Comparison of ENCODE assay signal across 8 mouse cellular contexts in genomic region chr2:37771618-37772285, GRCm38 (mm10). TPM values are rescaled to one million over a fixed set of nuclear protein-coding genes. Genes with fewer than 3 reads are reported as not detected.
DNase-seq lines count a peak whose midpoint lies in the region; ATAC-seq and TF ChIP-seq lines count a peak whose summit lies in the region.

No protein-coding gene starts in this region.

- 1% methylated on average over 18 of the region's 18 CpGs for WGBS in heart, embryonic 11.5 days (ENCODE audit: insufficient replicate concordance)
- WGBS in kidney, embryonic 16.5 days, result under 1% methylated on average over 18 of the region's 18 CpGs
- WGBS in liver, adult 2 months, result under 1% methylated on average over 18 of the region's 18 CpGs

- H3K27me3 ChIP-seq in heart, embryonic 11.5 days (ENCODE audit: control insufficient read depth, insufficient read depth, low read length), result no peaks in the 10 kb centered on the region
- H3K27me3 ChIP-seq in kidney, embryonic 16.5 days (ENCODE audit: insufficient read depth, low read length), result peaks cover 4% of the 10 kb centered on the region; the same call in 1 of the 2 replicates
- H3K27me3 ChIP-seq in liver, adult 2 months (ENCODE audit: control insufficient read depth, insufficient read depth, low read length), result 0 out of 2 replicates have a peak, but pooled peaks cover 3% of the 10 kb centered on the region
- no peaks in the 10 kb centered on the region for H3K27me3 ChIP-seq in myocyte (ENCODE audit: control insufficient read depth, insufficient read depth, insufficient read length)
- H3K27me3 ChIP-seq in splenic B cell, adult 2 months (ENCODE audit: control insufficient read depth, insufficient read depth, low read length, poor library complexity, severe bottlenecking), result no peaks in the 10 kb centered on the region

- peak overlapping the region; percentile 7; the same call in 1 of the 2 replicates for H3K9ac ChIP-seq in heart, embryonic 11.5 days (ENCODE audit: low read depth, low read length)
- H3K9ac ChIP-seq in kidney, embryonic 16.5 days (replicated peaks; ENCODE audit: low read length), result peak overlapping the region; percentile 0; the same call in 1 of the 2 replicates
- peak overlapping the region; percentile 16; the same call in 1 of the 2 replicates for H3K9ac ChIP-seq in liver, adult 2 months (ENCODE audit: low read depth, low read length)

- H3K79me2 ChIP-seq in liver, adult 2 months (ENCODE audit: control insufficient read depth, insufficient read depth, low read length), result no peaks in the 10 kb centered on the region
- no peaks in the 10 kb centered on the region for H3K79me2 ChIP-seq in myocyte (ENCODE audit: control insufficient read depth, insufficient read depth)

- no peak for TF ChIP-seq POLR2A in liver, adult 2 months (IDR thresholded peaks at IDR 0.05; ENCODE audit: extremely low read depth, insufficient read depth, low read length)
- no peak for TF ChIP-seq POLR2A in myocyte (IDR thresholded peaks at IDR 0.05; ENCODE audit: insufficient read length, low read depth)

- no peak overlapping the region for H3ac ChIP-seq in myocyte (ENCODE audit: control insufficient read depth, insufficient read length)

- peak overlapping the region; percentile 55 for H3K4me2 ChIP-seq in heart, embryonic 11.5 days
- H3K4me2 ChIP-seq in kidney, embryonic 16.5 days (replicated peaks; ENCODE audit: low read depth, low read length), result peak overlapping the region; percentile 54
- peak overlapping the region; percentile 76 for H3K4me2 ChIP-seq in myocyte (ENCODE audit: low read depth)

- peak; percentile 61; the same call in 1 of the 2 replicates for ATAC-seq in erythroblast, adult 5-6 weeks (replicated peaks; ENCODE audit: low FRiP score, poor library complexity, severe bottlenecking)
- no peak; the same call in 1 of the 2 replicates for ATAC-seq in heart, embryonic 11.5 days (replicated peaks; ENCODE audit: insufficient number of reproducible peaks, low FRiP score, low TSS enrichment)
- ATAC-seq in kidney, embryonic 16.5 days (ENCODE audit: low FRiP score, low TSS enrichment), result peak; percentile 35; the same call in 1 of the 2 replicates

- H3K9me3 ChIP-seq in heart, embryonic 11.5 days (replicated peaks; ENCODE audit: control insufficient read depth, low read length), result no peaks in the 10 kb centered on the region
- no peaks in the 10 kb centered on the region for H3K9me3 ChIP-seq in kidney, embryonic 16.5 days (ENCODE audit: low read length)

- peak overlapping the region; percentile 40 for H3K4me3 ChIP-seq in heart, embryonic 11.5 days (ENCODE audit: low read depth, low read length)
- peak overlapping the region; percentile 37 for H3K4me3 ChIP-seq in kidney, embryonic 16.5 days (ENCODE audit: low read length)
- H3K4me3 ChIP-seq in liver, adult 2 months (ENCODE audit: insufficient read depth, low read depth, low read length), result peak overlapping the region; percentile 33; the same call in 1 of the 2 replicates
- H3K4me3 ChIP-seq in myocyte, result peak overlapping the region; percentile 12

- DNase-seq in B cell, adult 2 months, result peak; percentile 91 to 92
- DNase-seq in brain, adult 2 months (ENCODE audit: low read depth, low spot score), result peak; percentile 94
- DNase-seq in liver, adult 2 months (ENCODE audit: extremely low read depth, low read depth, low spot score), result peak; percentile 69
- peak; percentile 93 for DNase-seq in splenic B cell, adult 2 months (ENCODE audit: low read depth, low spot score)

- H3K36me3 ChIP-seq in heart, embryonic 11.5 days (ENCODE audit: control insufficient read depth, insufficient read depth, low read length), result no peaks in the 10 kb centered on the region
- no peaks in the 10 kb centered on the region for H3K36me3 ChIP-seq in kidney, embryonic 16.5 days (ENCODE audit: insufficient read depth, low read length)
- no peaks in the 10 kb centered on the region for H3K36me3 ChIP-seq in liver, adult 2 months (ENCODE audit: control insufficient read depth, insufficient read depth, low read length)
- H3K36me3 ChIP-seq in myocyte (ENCODE audit: control insufficient read depth, insufficient read depth), result no peaks in the 10 kb centered on the region
- H3K36me3 ChIP-seq in splenic B cell, adult 2 months (ENCODE audit: control insufficient read depth, insufficient read depth, low read length, poor library complexity, severe bottlenecking), result no peaks in the 10 kb centered on the region

- peaks cover 27% of the 10 kb centered on the region for H3K4me1 ChIP-seq in heart, embryonic 11.5 days (ENCODE audit: control insufficient read depth, insufficient read depth, low read length)
- peaks cover 34% of the 10 kb centered on the region for H3K4me1 ChIP-seq in kidney, embryonic 16.5 days (ENCODE audit: insufficient read depth, low read length)
- no peaks in the 10 kb centered on the region for H3K4me1 ChIP-seq in liver, adult 2 months (ENCODE audit: control insufficient read depth, insufficient read depth, low read length)

- peak; percentile 64 for TF ChIP-seq CTCF in liver, adult 2 months (IDR thresholded peaks at IDR 0.05; ENCODE audit: low read depth, low read length)

- no peak overlapping the region for H3K27ac ChIP-seq in heart, embryonic 11.5 days (ENCODE audit: low read depth, low read length)
- H3K27ac ChIP-seq in kidney, embryonic 16.5 days (ENCODE audit: low read length), result no peak overlapping the region
- no peak overlapping the region for H3K27ac ChIP-seq in liver, adult 2 months (replicated peaks; ENCODE audit: insufficient read depth, low read depth, low read length)

TF ChIP-seq in myocyte, 11 proteins besides CTCF, POLR2A, EP300 and RAD21:
- no peak for TF ChIP-seq SRF (IDR thresholded peaks at IDR 0.05; ENCODE audit: control insufficient read depth, insufficient read length, low read depth)
- TF ChIP-seq REST (IDR thresholded peaks at IDR 0.05; ENCODE audit: insufficient read depth, insufficient read length), result no peak
- no peak for TF ChIP-seq USF1 (IDR thresholded peaks at IDR 0.05; ENCODE audit: low read depth)
- TF ChIP-seq TCF3 (IDR thresholded peaks at IDR 0.05; ENCODE audit: insufficient read length, low read depth), result no peak
- no peak for TF ChIP-seq E2F4 (IDR thresholded peaks at IDR 0.05; ENCODE audit: insufficient read depth)
- TF ChIP-seq MAX (IDR thresholded peaks at IDR 0.05; ENCODE audit: low read depth), result no peak
- no peak for TF ChIP-seq MYOG (IDR thresholded peaks at IDR 0.05; ENCODE audit: control insufficient read depth in 1 of 3, insufficient read depth in 1 of 3, insufficient read length in 2 of 3, low read depth in 2 of 3)
- TF ChIP-seq POLR2AphosphoS2 (IDR thresholded peaks at IDR 0.05; ENCODE audit: insufficient read length, low read depth), result no peak
- no peak for TF ChIP-seq CEBPB (IDR thresholded peaks at IDR 0.05; ENCODE audit: insufficient read depth, poor library complexity, severe bottlenecking)
- no peak for TF ChIP-seq MYOD1 (IDR thresholded peaks at IDR 0.05; ENCODE audit: control insufficient read depth in 1 of 3, insufficient read length in 2 of 3, low read depth in 2 of 3)
- no peak for TF ChIP-seq TCF12 (IDR thresholded peaks at IDR 0.05; ENCODE audit: insufficient read depth, poor library complexity, severe bottlenecking)

RNA-seq across cellular contexts. Expression of gene Crb2, which starts 4.3 kb away (rescaled TPM):
- not detected in 2 replicates for total RNA-seq in erythroblast, adult 5-6 weeks (2015; ENCODE audit: low replicate concordance)
- total RNA-seq in erythroblast, adult 5-6 weeks (2017; ENCODE audit: low replicate concordance), result not detected in 2 replicates
- polyA plus RNA-seq in heart, embryonic 11.5 days (2014; fragmentation: Nextera tagmentation; extraction: Ambion mirVana), result 6.1 and 6.5 TPM in 2 replicates
- 4.5 and 4.6 TPM in 2 replicates for polyA plus RNA-seq in kidney, embryonic 16.5 days (2015; fragmentation: Nextera tagmentation; extraction: Ambion mirVana)
- not detected in 2 replicates for total RNA-seq in liver, adult 2 months (2014; rRNA removed)
- polyA plus RNA-seq in liver, adult 2 months (2012; rRNA removed), result 0.04 and 0.10 TPM in 2 replicates
- not detected for polyA plus RNA-seq in myocyte (2012; fragmentation: generic; extraction: Trizol)
